Mouse (Mus musculus) embryonic facial prominence, embryonic 15.5 days (tissue): ENCODE measurements around the gene Lpcat1. TPM values are rescaled to one million over a fixed set of nuclear protein-coding genes. Genes with fewer than 3 reads are reported as not detected.

ENCODE experiments used
- polyA plus RNA-seq: library from polyadenylated mRNA; unstranded; fragments of >200 nt; fragmentation: Nextera tagmentation; extraction: Ambion mirVana; gene quantifications from 2 replicates; pipeline ENCODE4 v1.2.1, GENCODE M21; 2015

Gene Lpcat1
- polyA plus RNA-seq, 1 experiment from 2014 or later = 35.0 TPM

Other genes starting within 250 kb of the Lpcat1 start
- 17.5 and 19.3 TPM in 2 replicates for gene Irx4, start 206.7 kb upstream of the Lpcat1 start, polyA plus RNA-seq
- 127 and 130 TPM in 2 replicates for gene Mrpl36, start 138.7 kb upstream of the Lpcat1 start, polyA plus RNA-seq
- 367 and 373 TPM in 2 replicates for gene Ndufs6, start 138.7 kb upstream of the Lpcat1 start, polyA plus RNA-seq
- 0.08 and 0.17 TPM in 2 replicates for gene Slc6a3, start 69.5 kb downstream of the Lpcat1 start, polyA plus RNA-seq
- 137 and 141 TPM in 2 replicates for gene Clptm1l, start 136.8 kb downstream of the Lpcat1 start, polyA plus RNA-seq
- gene Tert, start 159.7 kb downstream of the Lpcat1 start, polyA plus RNA-seq = 4.6 and 4.9 TPM in 2 replicates
- gene Slc6a18, start 210.8 kb downstream of the Lpcat1 start, polyA plus RNA-seq = not detected in 2 replicates
- gene Slc6a19, start 237.7 kb downstream of the Lpcat1 start, polyA plus RNA-seq = 0.25 and 0.62 TPM in 2 replicates